Mouse (Mus musculus) lung, embryonic 14.5 days (tissue): ENCODE data around the gene Gm10203. TPM values are rescaled to one million over a fixed set of nuclear protein-coding genes. Genes with fewer than 3 reads are reported as not detected.
"Not testable (repeated sequence)": the region's sequence is repeated elsewhere in the genome, so short reads cannot be mapped to it uniquely, and the experiment has no call there.

ENCODE experiments used
- ATAC-seq: fragments of 200-750 bp; cut with Nextera tagmentation; 2 replicates; pipeline ENCODE4 v1.8.0; 2017; ENCODE audit warnings: mild to moderate bottlenecking, moderate TSS enrichment, moderate library complexity; ENCODE audit not compliant: insufficient read depth
- DNase-seq: peaks from one replicate; pipeline ENCODE4 v3.0.0-alpha.2; 2015
- H3K27ac ChIP-seq: fragments of 300-500 bp; sonication (generic); 2 replicates; pipeline ENCODE4 v1.5.1; 2014; ENCODE audit warnings: low read depth, mild to moderate bottlenecking, moderate library complexity
- H3K27me3 ChIP-seq: fragments of 300-500 bp; sonication (generic); 2 replicates; pipeline ENCODE4 v1.6.1; 2014; ENCODE audit warnings: low read length, control low read depth; ENCODE audit not compliant: insufficient read depth
- H3K36me3 ChIP-seq: fragments of 300-500 bp; sonication (generic); 2 replicates; pipeline ENCODE4 v1.6.1; 2014; ENCODE audit warnings: control low read depth; ENCODE audit not compliant: insufficient read depth
- H3K4me1 ChIP-seq: fragments of 300-500 bp; sonication (generic); 2 replicates; pipeline ENCODE4 v1.6.1; 2014; ENCODE audit warnings: antibody characterized with exemption, control low read depth; ENCODE audit not compliant: insufficient read depth
- H3K4me2 ChIP-seq: fragments of 300-500 bp; sonication (generic); 2 replicates; pipeline ENCODE4 v1.6.1; 2014; ENCODE audit warnings: mild to moderate bottlenecking
- H3K4me3 ChIP-seq: fragments of 300-500 bp; sonication (generic); 2 replicates; pipeline ENCODE4 v1.5.1; 2014; ENCODE audit warnings: low read depth, low read length
- H3K9ac ChIP-seq: fragments of 300-500 bp; sonication (generic); 2 replicates; pipeline ENCODE4 v1.6.1; 2014
- H3K9me3 ChIP-seq: fragments of 300-500 bp; sonication (generic); 2 replicates; pipeline ENCODE4 v1.6.1; 2016; ENCODE audit warnings: low read depth, low read length, control low read depth
- CTCF ChIP-seq: IDR thresholded peaks from 2 replicates; pipeline ENCODE4 v1.5.1; 2016; ENCODE audit warnings: antibody characterized with exemption, low read depth
- whole genome bisulfite sequencing: fragments of 180-500 bp; shearing (Covaris S2); extraction: QIAGEN DNeasy Blood & Tissue Kit; methylation state at CpG from one replicate; pipeline ENCODE4 v1.1.7; 2014; 5-methylcytosine and 5-hydroxymethylcytosine counted together
- polyA plus RNA-seq: library from polyadenylated mRNA; unstranded; fragments of >200 nt; fragmentation: Nextera tagmentation; extraction: Ambion mirVana; gene quantifications from 2 replicates; pipeline ENCODE4 v1.2.1, GENCODE M21; 2014

Gm10203 gene
- polyA plus RNA-seq, 1 experiment from 2014 or later: not detected

DNA sequence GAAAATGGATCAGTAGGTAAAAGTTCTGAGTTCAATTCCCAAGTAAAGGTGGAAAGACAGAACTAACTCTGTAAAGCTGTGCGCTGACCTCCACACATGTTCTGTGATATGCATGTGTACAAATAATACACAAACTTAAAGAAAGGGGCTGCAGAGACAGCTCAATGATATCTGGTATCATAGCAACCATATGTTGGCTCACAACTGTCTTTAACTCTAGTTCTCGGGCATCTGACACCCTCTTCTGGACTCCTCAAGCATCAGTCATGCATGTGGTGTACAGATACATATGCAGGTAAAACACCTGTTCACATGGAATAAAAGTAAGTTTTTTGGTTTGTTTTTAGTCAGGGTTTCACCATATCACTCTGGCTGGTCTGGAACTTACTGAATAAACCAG is 38.5 kb downstream of the Gm10203 start:
- ATAC-seq (no peak), DNase-seq (no peak)
- no peak for TF ChIP-seq CTCF
- Histone ChIP-seq H3K4me1 (no peaks in the 10 kb centered on the region), H3K27ac (no peak overlapping the region), H3K4me3 (no peak overlapping the region), H3K4me2 (no peak overlapping the region), H3K9ac (no peak overlapping the region), H3K9me3 (peaks cover 4% of the 10 kb centered on the region; the same call in 1 of the 2 replicates), H3K27me3 (no peaks in the 10 kb centered on the region), H3K36me3 (peaks cover 35% of the 10 kb centered on the region)
- WGBS: 92% methylated on average over 2 of the region's 2 CpGs

DNA sequence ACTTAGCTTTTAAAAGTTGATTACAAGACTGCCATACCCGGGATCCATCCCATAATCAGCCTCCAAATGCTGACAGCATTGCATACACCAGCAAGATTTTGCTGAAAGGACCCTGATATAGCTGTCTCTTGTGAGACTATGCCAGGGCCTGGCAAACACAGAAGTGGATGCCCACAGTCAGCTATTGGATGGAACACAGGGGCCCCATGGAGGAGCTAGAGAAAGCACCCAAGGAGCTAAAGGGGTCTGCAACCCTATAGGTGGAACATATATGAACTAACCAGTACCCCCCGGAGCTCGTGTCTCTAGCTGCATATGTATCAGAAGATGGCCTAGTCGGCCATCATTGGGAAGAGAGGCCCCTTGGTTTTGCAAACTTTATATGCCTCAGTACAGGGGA is 40.0 kb downstream of the Gm10203 start:
- H3K4me1 ChIP-seq, DNase-seq, ATAC-seq, H3K27me3 ChIP-seq, H3K4me2 ChIP-seq, H3K4me3 ChIP-seq, H3K9me3 ChIP-seq, H3K27ac ChIP-seq, H3K9ac ChIP-seq: not testable (repeated sequence)
- H3K36me3 ChIP-seq: peaks cover 35% of the 10 kb centered on the region
- WGBS: 85% methylated on average over 4 of the region's 4 CpGs

DNA sequence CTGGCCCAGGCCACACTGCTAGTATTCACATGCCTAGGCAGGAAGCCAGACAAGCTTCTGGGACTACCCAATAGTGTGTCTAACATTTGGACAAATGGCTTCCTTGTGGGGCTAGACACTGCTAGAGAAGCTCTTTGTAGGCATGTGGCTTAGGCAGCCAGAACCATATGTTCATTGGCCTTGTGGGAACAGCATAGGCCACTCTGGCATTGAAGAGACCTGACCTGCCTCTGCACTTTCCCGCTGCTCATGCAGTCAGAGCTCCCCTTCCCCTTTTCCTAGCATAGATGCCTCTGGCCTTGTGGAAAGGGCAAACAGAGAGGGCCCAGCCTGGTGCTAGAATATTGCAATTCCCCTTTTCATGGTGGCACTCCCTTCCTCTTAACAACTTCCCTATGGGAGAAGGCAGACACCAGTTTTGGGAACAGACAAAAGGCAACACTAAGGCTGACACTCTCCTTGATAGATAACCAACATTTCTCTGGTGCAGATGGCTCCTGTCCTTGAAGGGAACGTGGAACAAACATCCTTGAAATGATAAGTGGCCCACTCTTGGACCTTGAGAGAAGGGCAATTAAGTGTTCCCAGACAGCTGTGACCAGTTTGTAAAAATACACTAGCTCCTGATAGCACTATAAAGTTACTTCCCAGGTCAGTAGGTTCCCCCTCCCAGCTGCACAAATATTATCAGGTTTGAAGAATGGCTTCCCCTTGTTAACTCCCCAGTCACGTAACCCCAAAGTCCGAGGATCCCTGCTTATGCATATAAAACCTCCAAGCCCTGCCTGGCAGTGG is 44.1 kb downstream of the Gm10203 start:
- ATAC-seq: peak; percentile 28; the same call in 1 of the 2 replicates
- H3K4me2 ChIP-seq: no peak overlapping the region
- no peak for TF ChIP-seq CTCF
- H3K4me3 ChIP-seq: no peak overlapping the region
- H3K27ac ChIP-seq: peak overlapping the region; percentile 18; the same call in 1 of the 2 replicates
- H3K27me3 ChIP-seq: no peaks in the 10 kb centered on the region
- no peak overlapping the region for H3K9ac ChIP-seq
- peaks cover 45% of the 10 kb centered on the region for H3K36me3 ChIP-seq
- no peaks in the 10 kb centered on the region for H3K4me1 ChIP-seq
- 35% methylated on average over 4 of the region's 4 CpGs for WGBS
- peaks cover 6% of the 10 kb centered on the region for H3K9me3 ChIP-seq
- DNase-seq: peak; percentile 12

DNA sequence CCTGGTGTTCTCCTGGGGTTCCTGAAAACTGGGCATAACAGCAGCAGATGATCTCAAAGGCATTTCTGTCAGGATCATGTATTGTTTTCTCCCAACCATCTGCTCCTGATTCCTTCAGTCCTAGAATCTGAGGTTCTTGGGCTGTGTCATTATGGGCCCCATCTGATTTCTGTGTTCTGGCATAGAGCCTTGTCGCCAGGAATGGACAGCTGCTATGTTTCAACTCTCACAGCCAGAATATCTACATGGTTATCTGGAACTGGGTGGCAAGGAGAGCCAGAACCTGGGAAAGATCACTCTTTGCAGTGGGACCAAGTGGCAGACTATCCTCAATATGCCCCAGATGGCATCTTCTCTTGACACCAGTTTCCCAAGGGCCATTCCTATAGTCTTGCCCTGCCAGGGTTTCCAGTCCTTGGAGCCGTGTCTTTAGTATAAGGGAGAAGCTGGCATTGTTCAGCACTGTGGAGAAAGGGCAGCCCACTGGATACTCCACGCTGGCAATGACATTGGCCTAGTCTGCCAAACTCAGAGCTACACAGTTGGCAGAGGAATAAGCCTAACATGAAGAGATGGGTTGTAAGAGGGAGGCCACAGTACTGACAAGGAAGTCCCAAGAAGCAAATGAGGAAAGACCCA is 45.1 kb downstream of the Gm10203 start:
- WGBS: 73% methylated on average over 3 of the region's 3 CpGs
- ATAC-seq (peak; percentile 52; the same call in 1 of the 2 replicates), DNase-seq (peak; percentile 40)
- Histone ChIP-seq H3K4me2 (no peak overlapping the region), H3K4me3 (no peak overlapping the region), H3K27me3 (no peaks in the 10 kb centered on the region), H3K36me3 (peaks cover 46% of the 10 kb centered on the region), H3K27ac (0 out of 2 replicates have a peak overlapping the region, but pooled peaks have one; percentile 36), H3K9me3 (peaks cover 6% of the 10 kb centered on the region), H3K9ac (no peak overlapping the region), H3K4me1 (no peaks in the 10 kb centered on the region)
- TF ChIP-seq CTCF: no peak

DNA sequence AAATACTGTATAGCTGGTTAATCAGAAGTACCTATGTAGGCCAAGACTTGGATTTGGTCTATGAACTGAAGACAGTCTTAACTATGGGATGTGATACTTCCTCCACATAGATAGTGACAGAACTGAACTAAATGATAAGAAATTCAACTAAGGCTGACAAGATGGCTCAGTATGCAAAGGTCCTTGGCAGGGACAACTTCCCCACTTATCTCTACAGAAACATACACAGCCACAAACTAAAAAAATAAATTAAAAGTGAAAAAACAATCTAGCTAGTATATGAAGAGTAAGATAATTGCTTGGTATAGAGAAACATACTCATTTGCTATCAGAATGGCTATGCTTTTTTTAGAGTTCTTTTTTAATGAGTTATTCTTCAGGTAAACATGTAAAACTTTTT is 49.1 kb downstream of the Gm10203 start:
- no peak overlapping the region for H3K4me3 ChIP-seq
- no peak for TF ChIP-seq CTCF
- no peak overlapping the region for H3K9ac ChIP-seq
- peaks cover 6% of the 10 kb centered on the region for H3K9me3 ChIP-seq
- no peak for DNase-seq
- no peaks in the 10 kb centered on the region for H3K27me3 ChIP-seq
- no peak overlapping the region for H3K4me2 ChIP-seq
- no peaks in the 10 kb centered on the region for H3K4me1 ChIP-seq
- H3K27ac ChIP-seq: no peak overlapping the region
- H3K36me3 ChIP-seq: peaks cover 72% of the 10 kb centered on the region
- ATAC-seq: no peak

Other genes starting within 250 kb of the Gm10203 start
- gene Caprin2, start 233.9 kb upstream of the Gm10203 start, polyA plus RNA-seq: 10.4 and 11.2 TPM in 2 replicates
- 150 and 151 TPM in 2 replicates for gene Sinhcaf, start 183.7 kb upstream of the Gm10203 start, polyA plus RNA-seq
- 6.7 and 9.8 TPM in 2 replicates for gene Dennd5b, start 28.5 kb upstream of the Gm10203 start, polyA plus RNA-seq
- 13.7 and 15.6 TPM in 2 replicates for gene Etfbkmt, start 9.7 kb downstream of the Gm10203 start, polyA plus RNA-seq
- 28.2 and 30.2 TPM in 2 replicates for gene Amn1, start 58.5 kb downstream of the Gm10203 start, polyA plus RNA-seq
- gene Resf1, start 179.2 kb downstream of the Gm10203 start, polyA plus RNA-seq: 48.0 and 50.5 TPM in 2 replicates